Comparison of ENCODE assay signal across 14 mouse cellular contexts in the genomic region with DNA sequence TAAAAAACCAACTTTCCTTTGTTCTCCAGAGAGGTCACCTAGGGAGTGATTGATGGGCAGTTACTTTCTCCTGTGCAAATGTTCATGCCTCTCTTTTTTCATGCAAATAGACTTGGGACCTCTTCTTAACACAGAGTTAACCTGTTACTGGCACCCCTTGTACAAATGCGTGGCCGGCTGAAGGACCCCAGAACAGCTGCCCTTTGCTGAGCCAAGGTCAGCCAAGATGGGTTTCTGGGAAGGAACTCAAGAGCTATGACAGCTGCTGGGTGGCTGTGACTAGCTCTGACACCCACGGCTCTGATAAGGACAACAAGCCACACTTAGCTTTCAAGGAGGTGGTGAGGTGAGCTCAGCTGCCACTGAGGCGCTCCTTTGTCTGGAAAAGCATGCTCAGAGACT.
DNase-seq lines count a peak whose midpoint lies in the region; ATAC-seq lines count a peak whose summit lies in the region.
"Had no signal": no experiment of that assay in that cellular context is flagged by ENCODE, and none has a peak within 500 bp of the region (broad histone marks: within the 10 kb centered on the region; RNA-seq: fewer than 3 reads in every experiment).

No protein-coding gene starts in this region.

- WGBS in heart, embryonic 10.5 days = 7% methylated on average over 4 of the region's 4 CpGs
- 3% methylated on average over 4 of the region's 4 CpGs for WGBS in hindbrain, embryonic 14.5 days
- 16% methylated on average over 4 of the region's 4 CpGs for WGBS in neural tube, embryonic 15.5 days

- peaks cover 88% of the 10 kb centered on the region for H3K27me3 ChIP-seq in heart, embryonic 10.5 days (ENCODE audit: insufficient read depth, poor library complexity, severe bottlenecking)
- H3K27me3 ChIP-seq in hindbrain, embryonic 14.5 days (ENCODE audit: control insufficient read depth, insufficient read depth, low read length) = no peaks in the 10 kb centered on the region
- no peaks in the 10 kb centered on the region for H3K27me3 ChIP-seq in neural tube, embryonic 15.5 days (replicated peaks)

- H3K4me1 ChIP-seq in heart, embryonic 10.5 days = peaks cover 17% of the 10 kb centered on the region
- H3K4me1 ChIP-seq in hindbrain, embryonic 14.5 days (replicated peaks; ENCODE audit: control insufficient read depth, insufficient read depth, low read length) = peaks cover 45% of the 10 kb centered on the region
- peaks cover 50% of the 10 kb centered on the region for H3K4me1 ChIP-seq in neural tube, embryonic 15.5 days
- H3K4me1 ChIP-seq: embryonic facial prominence, embryonic 12.5 days had no signal

- H3K4me3 ChIP-seq in heart, embryonic 10.5 days = no peak overlapping the region
- H3K4me3 ChIP-seq in hindbrain, embryonic 14.5 days (replicated peaks; ENCODE audit: low read length) = no peak overlapping the region
- no peak overlapping the region for H3K4me3 ChIP-seq in neural tube, embryonic 15.5 days (replicated peaks)
- H3K4me3 ChIP-seq: embryonic facial prominence, embryonic 12.5 days; layer of hippocampus, adult 2 months; limb, embryonic 13.5 days had no signal

- H3K9me3 ChIP-seq in heart, embryonic 10.5 days = no peaks in the 10 kb centered on the region
- no peaks in the 10 kb centered on the region for H3K9me3 ChIP-seq in hindbrain, embryonic 14.5 days (ENCODE audit: control insufficient read depth, low read length)
- H3K9me3 ChIP-seq in neural tube, embryonic 15.5 days (replicated peaks) = no peaks in the 10 kb centered on the region
- H3K9me3 ChIP-seq: embryonic facial prominence, embryonic 12.5 days; limb, embryonic 13.5 days had no signal

- H3K9ac ChIP-seq in hindbrain, embryonic 14.5 days = no peak overlapping the region
- no peak overlapping the region for H3K9ac ChIP-seq in neural tube, embryonic 15.5 days (replicated peaks)
- H3K9ac ChIP-seq: embryonic facial prominence, embryonic 12.5 days; limb, embryonic 13.5 days had no signal

- H3K4me2 ChIP-seq in hindbrain, embryonic 14.5 days (replicated peaks) = peak overlapping the region; percentile 8; the same call in 1 of the 2 replicates
- H3K4me2 ChIP-seq in neural tube, embryonic 15.5 days = no peak overlapping the region
- H3K4me2 ChIP-seq: embryonic facial prominence, embryonic 12.5 days; limb, embryonic 13.5 days had no signal

- peak; percentile 10; the same call in 1 of the 2 replicates for ATAC-seq in hindbrain, embryonic 14.5 days (ENCODE audit: low FRiP score)
- 0 out of 2 replicates have a peak, but pooled peaks have one; percentile 15 for ATAC-seq in neural tube, embryonic 15.5 days (ENCODE audit: low FRiP score)
- ATAC-seq: lung, postnatal 0 days had no signal

- peak; percentile 21 for DNase-seq in testis, postnatal 14 days (ENCODE audit: low spot score)
- no peak for DNase-seq in testis, postnatal 10 days (ENCODE audit: low spot score)
- peak; percentile 89 for DNase-seq in heart, embryonic 10.5 days (ENCODE audit: low spot score)
- no peak for DNase-seq in hindbrain, embryonic 14.5 days (ENCODE audit: low spot score)
- DNase-seq in cerebellum, adult 8-10 months = no peak
- DNase-seq in cerebellum, postnatal 25 days = no peak
- DNase-seq in c-Kit-positive CD71-positive TER-119-positive erythroid progenitor cells, embryonic 14.5 days (ENCODE audit: low spot score) = no peak
- DNase-seq: kidney, adult 18-20 months; thymus, adult 18-20 months had no signal

- H3K36me3 ChIP-seq in heart, embryonic 10.5 days = no peaks in the 10 kb centered on the region
- no peaks in the 10 kb centered on the region for H3K36me3 ChIP-seq in hindbrain, embryonic 14.5 days (replicated peaks; ENCODE audit: control insufficient read depth, insufficient read depth)
- no peaks in the 10 kb centered on the region for H3K36me3 ChIP-seq in neural tube, embryonic 15.5 days
- H3K36me3 ChIP-seq: embryonic facial prominence, embryonic 12.5 days; limb, embryonic 13.5 days had no signal

- no peak overlapping the region for H3K27ac ChIP-seq in heart, embryonic 10.5 days
- peak overlapping the region; percentile 67 for H3K27ac ChIP-seq in hindbrain, embryonic 14.5 days
- H3K27ac ChIP-seq in neural tube, embryonic 15.5 days (replicated peaks) = no peak overlapping the region
- H3K27ac ChIP-seq: embryonic facial prominence, embryonic 12.5 days; layer of hippocampus, adult 2 months; limb, embryonic 13.5 days had no signal

Comparison
In these comparisons a context has a peak if more than half of its experiments do, and no peak if none do; other contexts are left out.
1. DNase-seq: peak in testis, postnatal 14 days (single experiment) and heart, embryonic 10.5 days (single experiment); none in testis, postnatal 10 days (single experiment), hindbrain, embryonic 14.5 days (single experiment), cerebellum, adult 8-10 months (single experiment), cerebellum, postnatal 25 days (0 of 2) and c-Kit-positive CD71-positive TER-119-positive erythroid progenitor cells, embryonic 14.5 days (single experiment).